ENCODE assay signal across 10 mouse cellular contexts in genomic region chr8:26264869-26265321, GRCm38 (mm10).
A peak's percentile ranks its signal among the peaks of the same experiment; 100 is the strongest.
DNase-seq lines count a peak whose midpoint lies in the region; ATAC-seq and TF ChIP-seq lines count a peak whose summit lies in the region.
"Had no signal": no experiment of that assay in that cellular context is flagged by ENCODE, and none has a peak within 500 bp of the region (broad histone marks: within the 10 kb centered on the region; RNA-seq: fewer than 3 reads in every experiment).

No protein-coding gene starts in this region.

- no peak for TF ChIP-seq EP300 in stomach, postnatal 0 days (optimal IDR thresholded peaks at IDR 0.05)
- TF ChIP-seq EP300 in lung, postnatal 0 days (IDR thresholded peaks at IDR 0.05) = no peak

- 0 out of 2 replicates have a peak overlapping the region, but pooled peaks have one; percentile 1 for H3K4me2 ChIP-seq in embryonic facial prominence, embryonic 14.5 days (ENCODE audit: low read depth, low read length)
- H3K4me2 ChIP-seq in limb, embryonic 12.5 days = peak overlapping the region; percentile 28
- no peak overlapping the region for H3K4me2 ChIP-seq in stomach, postnatal 0 days (replicated peaks; ENCODE audit: low read depth)
- H3K4me2 ChIP-seq in lung, postnatal 0 days (replicated peaks; ENCODE audit: low read depth, low read length) = no peak overlapping the region

- no peak overlapping the region for H3K9ac ChIP-seq in embryonic facial prominence, embryonic 14.5 days (ENCODE audit: low read depth, low read length)
- H3K9ac ChIP-seq in limb, embryonic 12.5 days (replicated peaks) = no peak overlapping the region; the same call in 1 of the 2 replicates
- no peak overlapping the region for H3K9ac ChIP-seq in stomach, postnatal 0 days (ENCODE audit: low read length)
- H3K9ac ChIP-seq in lung, postnatal 0 days (replicated peaks; ENCODE audit: low read depth) = no peak overlapping the region

- WGBS in embryonic facial prominence, embryonic 14.5 days = 28% methylated on average over 11 of the region's 11 CpGs
- 11% methylated on average over 11 of the region's 11 CpGs for WGBS in limb, embryonic 12.5 days
- WGBS in stomach, postnatal 0 days = 75% methylated on average over 11 of the region's 11 CpGs
- WGBS in lung, postnatal 0 days = 69% methylated on average over 11 of the region's 11 CpGs

- H3K4me3 ChIP-seq in embryonic facial prominence, embryonic 14.5 days (ENCODE audit: low read depth, low read length) = no peak overlapping the region
- H3K4me3 ChIP-seq in limb, embryonic 12.5 days (replicated peaks) = no peak overlapping the region
- H3K4me3 ChIP-seq in stomach, postnatal 0 days (ENCODE audit: low read depth, low read length) = no peak overlapping the region
- no peak overlapping the region for H3K4me3 ChIP-seq in lung, postnatal 0 days (ENCODE audit: low read depth, low read length)
- H3K4me3 ChIP-seq: left cerebral cortex, adult 2 months had no signal

- peaks cover 23% of the 10 kb centered on the region; the same call in 1 of the 2 replicates for H3K4me1 ChIP-seq in embryonic facial prominence, embryonic 14.5 days (ENCODE audit: control insufficient read depth, insufficient read depth, low read length)
- H3K4me1 ChIP-seq in limb, embryonic 12.5 days (replicated peaks) = peaks cover 52% of the 10 kb centered on the region
- no peaks in the 10 kb centered on the region for H3K4me1 ChIP-seq in stomach, postnatal 0 days (replicated peaks; ENCODE audit: control insufficient read depth, insufficient read depth)
- no peaks in the 10 kb centered on the region for H3K4me1 ChIP-seq in lung, postnatal 0 days (ENCODE audit: insufficient read depth, low read depth, low read length)

- peak; percentile 35; the same call in 1 of the 2 replicates for ATAC-seq in embryonic facial prominence, embryonic 14.5 days (ENCODE audit: low read depth)
- no peak for ATAC-seq in limb, embryonic 12.5 days (ENCODE audit: insufficient number of reproducible peaks, insufficient read depth, low FRiP score, low TSS enrichment, low read depth)
- ATAC-seq in stomach, postnatal 0 days (ENCODE audit: low FRiP score, low TSS enrichment) = no peak
- no peak for ATAC-seq in lung, postnatal 0 days

- TF ChIP-seq CTCF in stomach, postnatal 0 days (IDR thresholded peaks at IDR 0.05; ENCODE audit: low read depth) = no peak
- TF ChIP-seq CTCF in lung, postnatal 0 days (IDR thresholded peaks at IDR 0.05) = no peak

- DNase-seq in heart, adult 11 months = peak; percentile 78
- DNase-seq in heart, adult 9 months (ENCODE audit: low spot score in 2 of 2) = no peak
- peak; percentile 66 for DNase-seq in embryonic facial prominence, embryonic 14.5 days (ENCODE audit: low spot score)
- DNase-seq in retina, postnatal 1 day = peak; percentile 89
- DNase-seq in adrenal gland, postnatal 4 days (ENCODE audit: low spot score in 2 of 2) = no peak
- no peak for DNase-seq in stomach, postnatal 0 days (ENCODE audit: low spot score)
- DNase-seq in lung, postnatal 0 days (ENCODE audit: low spot score) = no peak
- DNase-seq: B cell, adult 2 months had no signal

- H3K27me3 ChIP-seq in embryonic facial prominence, embryonic 14.5 days (replicated peaks; ENCODE audit: control insufficient read depth, insufficient read depth, low read length) = no peaks in the 10 kb centered on the region
- peaks cover 5% of the 10 kb centered on the region; the same call in 1 of the 2 replicates for H3K27me3 ChIP-seq in limb, embryonic 12.5 days
- no peaks in the 10 kb centered on the region for H3K27me3 ChIP-seq in stomach, postnatal 0 days (ENCODE audit: control insufficient read depth, insufficient read depth, low read length)
- H3K27me3 ChIP-seq in lung, postnatal 0 days (replicated peaks; ENCODE audit: insufficient read depth, low read length) = no peaks in the 10 kb centered on the region

- no peaks in the 10 kb centered on the region for H3K36me3 ChIP-seq in embryonic facial prominence, embryonic 14.5 days (ENCODE audit: control insufficient read depth, insufficient read depth, low read length)
- H3K36me3 ChIP-seq in limb, embryonic 12.5 days = no peaks in the 10 kb centered on the region
- H3K36me3 ChIP-seq in stomach, postnatal 0 days (ENCODE audit: control insufficient read depth, insufficient read depth, low read length) = no peaks in the 10 kb centered on the region
- H3K36me3 ChIP-seq in lung, postnatal 0 days (ENCODE audit: insufficient read depth, low read length) = no peaks in the 10 kb centered on the region

- 0 out of 2 replicates have a peak overlapping the region, but pooled peaks have one; percentile 24 for H3K27ac ChIP-seq in embryonic facial prominence, embryonic 14.5 days (replicated peaks; ENCODE audit: low read depth, low read length)
- peak overlapping the region; percentile 62 for H3K27ac ChIP-seq in limb, embryonic 12.5 days
- no peak overlapping the region for H3K27ac ChIP-seq in stomach, postnatal 0 days (replicated peaks)
- H3K27ac ChIP-seq in lung, postnatal 0 days (ENCODE audit: low read length) = no peak overlapping the region
- H3K27ac ChIP-seq: left cerebral cortex, adult 2 months had no signal

- no peaks in the 10 kb centered on the region for H3K9me3 ChIP-seq in embryonic facial prominence, embryonic 14.5 days (ENCODE audit: control insufficient read depth, low read length)
- H3K9me3 ChIP-seq in limb, embryonic 12.5 days = no peaks in the 10 kb centered on the region
- H3K9me3 ChIP-seq in stomach, postnatal 0 days (ENCODE audit: control insufficient read depth, low read length) = no peaks in the 10 kb centered on the region
- H3K9me3 ChIP-seq in lung, postnatal 0 days (ENCODE audit: low read length) = no peaks in the 10 kb centered on the region

Comparison
In these comparisons a context has a peak if more than half of its experiments do, and no peak if none do; other contexts are left out.
1. DNase-seq: peak in heart, adult 11 months (single experiment), embryonic facial prominence, embryonic 14.5 days (single experiment) and retina, postnatal 1 day (single experiment); none in heart, adult 9 months (0 of 2), adrenal gland, postnatal 4 days (0 of 2), stomach, postnatal 0 days (single experiment) and lung, postnatal 0 days (single experiment).
2. H3K27ac ChIP-seq: peak in embryonic facial prominence, embryonic 14.5 days (single experiment) and limb, embryonic 12.5 days (single experiment); none in stomach, postnatal 0 days (single experiment) and lung, postnatal 0 days (single experiment).
3. H3K4me2 ChIP-seq: peak in embryonic facial prominence, embryonic 14.5 days (single experiment) and limb, embryonic 12.5 days (single experiment); none in stomach, postnatal 0 days (single experiment) and lung, postnatal 0 days (single experiment).